Mouse (Mus musculus): Measurements from ENCODE around the gene H1fnt.

H1fnt gene

DNA sequence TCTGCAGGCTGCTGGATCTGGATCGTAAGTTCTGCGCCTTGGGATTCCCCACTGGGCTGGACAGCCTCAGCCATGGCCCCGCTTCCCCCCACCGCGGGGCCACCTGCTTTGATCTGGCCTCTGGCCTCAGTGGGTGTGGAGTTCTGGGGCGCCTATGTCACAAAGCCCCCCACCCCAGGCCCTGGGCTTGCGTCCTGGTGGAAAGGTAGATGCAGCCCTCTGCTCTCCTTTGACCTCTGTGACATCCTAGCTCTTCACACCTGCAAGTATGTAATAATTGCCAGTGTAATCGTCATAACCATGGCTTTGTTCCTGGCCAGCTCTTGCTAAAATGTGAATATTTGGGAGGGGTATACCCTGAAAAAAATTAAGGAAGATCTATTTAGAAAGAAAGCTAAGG, at the start of gene H1fnt:
TSS of gene H1fnt (minus strand) at position 101 of the 400 bp plus-strand sequence.
- DNase-seq (ENCODE audit: inconsistent age in 2 of 2, low spot score in 1 of 2) = no peak

DNA sequence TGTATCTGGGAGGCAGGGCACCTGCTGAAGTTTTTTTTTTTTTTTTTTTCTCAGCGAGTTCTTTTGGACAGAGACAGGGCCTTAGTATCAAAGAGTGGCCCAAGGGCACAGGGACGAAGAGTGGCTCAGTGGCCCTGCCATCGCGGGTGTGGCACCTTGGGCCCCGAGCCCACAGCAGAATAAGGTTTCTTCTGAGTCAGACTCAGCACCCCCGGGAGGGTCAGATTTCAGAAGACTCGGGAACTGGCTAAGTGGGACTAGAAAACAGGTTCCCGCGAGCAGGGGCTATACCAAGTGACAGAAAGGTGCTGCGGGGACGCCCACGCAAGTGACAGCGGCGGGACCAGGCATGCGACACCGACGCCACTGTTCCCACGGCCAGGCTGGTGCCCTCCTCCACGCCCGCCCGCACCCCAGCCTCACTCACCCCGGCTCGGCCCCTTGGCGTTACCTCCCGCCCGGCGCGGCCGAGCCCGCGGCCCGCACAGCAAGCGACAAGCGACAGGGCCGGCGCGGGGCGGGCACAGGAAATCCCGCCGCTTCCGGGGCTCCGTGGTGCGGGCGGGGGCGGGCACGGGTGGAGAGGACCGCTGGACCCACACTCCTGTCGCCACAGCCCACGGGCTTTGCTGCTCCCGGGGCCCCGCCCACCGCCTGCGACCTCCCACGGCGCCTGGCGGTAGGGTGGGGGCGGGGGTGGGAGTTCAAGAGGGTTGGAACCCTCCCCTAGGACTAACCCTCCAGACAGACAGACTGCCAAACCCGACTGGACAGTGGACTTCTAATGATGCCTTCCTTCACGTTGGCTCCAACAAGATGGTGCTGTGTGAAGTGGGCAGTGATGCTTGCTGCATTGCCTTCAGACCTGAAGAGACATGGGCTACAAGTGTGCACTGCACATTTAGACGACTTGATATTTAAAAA, 38.8 kb upstream of the H1fnt start, which contains the start of gene Zfp641:
TSS of gene Zfp641 (minus strand) at position 534 of the 924 bp plus-strand sequence.
- peak; percentile 64 to 85 for DNase-seq (ENCODE audit: inconsistent age in 2 of 2, low spot score in 1 of 2)

DNA sequence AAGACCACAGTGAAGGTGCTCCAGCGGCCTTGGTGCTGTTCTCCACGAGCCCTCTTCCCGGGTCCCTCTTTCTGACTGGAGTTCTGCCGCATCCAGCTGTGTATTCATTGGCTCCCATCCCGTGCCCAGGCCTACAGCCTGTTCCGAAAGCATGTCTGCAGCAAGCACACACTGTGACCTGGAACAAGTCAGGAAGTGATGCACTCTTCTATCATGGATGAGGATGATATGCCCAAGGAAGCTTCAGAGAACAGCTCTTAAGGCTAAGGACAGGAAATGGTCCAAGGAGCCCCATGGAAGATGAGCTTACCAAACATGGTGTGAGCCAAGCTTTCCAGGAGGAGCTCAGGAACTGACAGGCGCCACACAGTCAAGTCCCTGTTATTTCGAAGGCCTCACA, 36.6 kb upstream of the H1fnt start:
- DNase-seq (ENCODE audit: inconsistent age in 2 of 2, low spot score in 1 of 2) = no peak

GRCm38 (mm10) chr15:98288566-98288965, 31.5 kb upstream of the H1fnt start:
- no peak for DNase-seq (ENCODE audit: inconsistent age in 2 of 2, low spot score in 1 of 2)

DNA sequence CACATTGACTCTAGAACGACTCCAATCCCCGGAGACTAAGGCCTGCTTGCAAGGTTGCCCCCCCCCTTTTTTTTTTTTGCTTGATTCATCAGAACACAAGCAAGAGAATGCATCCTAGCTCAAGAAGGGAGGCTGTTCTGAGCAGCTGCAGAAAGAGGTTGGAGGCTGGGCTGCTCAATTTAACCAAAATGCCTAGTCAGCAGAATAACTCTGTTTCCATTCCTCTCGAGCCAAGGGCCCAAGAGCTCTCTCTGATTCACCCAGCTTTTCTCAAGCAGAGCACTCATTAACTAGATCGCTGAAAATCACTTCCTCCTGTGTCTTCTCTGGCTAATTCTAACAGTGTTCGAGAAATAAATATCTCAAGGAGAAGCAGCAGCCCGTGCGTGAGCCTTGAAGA, 29.3 kb upstream of the H1fnt start:
- DNase-seq (ENCODE audit: inconsistent age in 2 of 2, low spot score in 1 of 2) = no peak

GRCm38 (mm10) chr15:98257776-98258175, 683 bp upstream of the H1fnt start:
- no peak for DNase-seq (ENCODE audit: inconsistent age in 2 of 2, low spot score in 1 of 2)

- peak in 1 of 2 experiments; percentile 28 for DNase-seq (ENCODE audit: inconsistent age in 2 of 2, low spot score in 1 of 2)
These were observed 822 bp downstream of the H1fnt start for GRCm38 (mm10) chr15:98256271-98256670.

GRCm38 (mm10) chr15:98235442-98235841, 21.7 kb downstream of the H1fnt start:
- no peak for DNase-seq (ENCODE audit: inconsistent age in 2 of 2, low spot score in 1 of 2)

- DNase-seq (ENCODE audit: inconsistent age in 2 of 2, low spot score in 1 of 2) = no peak
These were observed 22.7 kb downstream of the H1fnt start, which contains the start of gene Olfr286 for GRCm38 (mm10) chr15:98234350-98234749. TSS of gene Olfr286 (minus strand) at chr15:98234450.

DNA sequence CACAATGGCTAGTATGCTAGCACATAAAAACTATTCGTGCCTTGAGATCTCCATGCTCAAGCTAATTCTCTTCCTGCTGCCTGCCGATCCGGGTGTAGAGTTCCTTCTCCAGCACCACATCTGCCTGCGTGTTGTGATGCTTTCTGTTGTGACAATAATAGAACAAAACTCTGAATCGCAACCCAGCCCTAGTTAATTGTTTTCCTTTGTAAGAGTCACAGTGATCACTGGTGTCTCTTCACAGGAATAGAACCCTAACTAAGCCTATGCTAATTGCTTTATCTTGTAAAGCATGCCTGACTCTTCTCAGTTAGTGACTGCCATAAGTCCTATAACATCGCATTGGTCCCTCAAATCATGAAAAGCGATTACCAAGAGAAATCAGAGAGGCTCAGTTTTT, 31.0 kb downstream of the H1fnt start:
- DNase-seq (ENCODE audit: inconsistent age in 2 of 2, low spot score in 1 of 2) = no peak

DNA sequence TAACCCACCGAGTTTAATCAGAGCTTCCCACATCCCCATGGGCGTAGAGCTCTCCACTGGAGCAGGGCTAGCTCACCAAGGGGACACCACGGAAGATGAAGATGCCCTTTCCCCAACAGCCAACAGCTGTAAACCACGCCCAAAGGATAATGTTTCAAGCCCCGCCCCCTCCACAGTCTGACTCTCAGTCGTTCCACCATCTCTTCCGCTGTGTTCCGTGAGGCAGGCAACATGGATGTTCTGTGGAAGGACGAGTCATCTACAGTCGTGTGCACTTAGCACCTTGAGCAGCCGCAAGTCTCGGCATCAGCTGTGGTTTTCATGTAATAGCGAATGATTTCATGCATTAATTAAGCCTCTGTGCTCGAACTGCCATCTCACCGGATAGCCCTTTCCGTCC, 31.5 kb downstream of the H1fnt start:
- no peak for DNase-seq (ENCODE audit: inconsistent age in 2 of 2, low spot score in 1 of 2)

DNA sequence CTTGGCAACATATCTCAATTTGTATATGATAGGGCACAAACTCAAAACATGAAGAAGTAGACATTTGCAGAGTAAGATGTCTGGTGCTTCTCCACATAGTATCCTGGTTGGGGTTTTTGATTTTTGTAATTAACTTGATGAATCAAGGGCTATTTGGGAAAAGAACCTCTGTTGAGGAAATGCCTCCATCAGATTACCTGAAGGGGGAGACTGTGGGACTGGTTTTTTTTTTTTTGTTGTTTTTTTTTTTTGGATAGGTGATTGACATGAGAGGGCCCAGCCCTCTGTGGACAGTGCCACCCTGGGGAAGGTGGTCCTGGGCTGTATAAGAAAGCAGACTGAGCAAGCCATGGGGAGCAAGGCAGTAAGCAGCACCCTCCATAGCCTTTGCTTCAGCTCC, 34.7 kb downstream of the H1fnt start:
- DNase-seq (ENCODE audit: inconsistent age in 2 of 2, low spot score in 1 of 2) = no peak

GRCm38 (mm10) chr15:98220877-98221276, 36.2 kb downstream of the H1fnt start, which contains the start of the genes Gm44579 and Olfr287:
TSS of gene Gm44579 (minus strand) at chr15:98220977.
TSS of gene Olfr287 (minus strand) at chr15:98221056.
- DNase-seq (ENCODE audit: inconsistent age in 2 of 2, low spot score in 1 of 2) = no peak

GRCm38 (mm10) chr15:98214130-98214529, 43.0 kb downstream of the H1fnt start:
- no peak for DNase-seq (ENCODE audit: inconsistent age in 2 of 2, low spot score in 1 of 2)

- peak; percentile 30 to 66 for DNase-seq (ENCODE audit: inconsistent age in 2 of 2, low spot score in 1 of 2)
These were observed 43.7 kb downstream of the H1fnt start for GRCm38 (mm10) chr15:98213336-98213870.

DNA sequence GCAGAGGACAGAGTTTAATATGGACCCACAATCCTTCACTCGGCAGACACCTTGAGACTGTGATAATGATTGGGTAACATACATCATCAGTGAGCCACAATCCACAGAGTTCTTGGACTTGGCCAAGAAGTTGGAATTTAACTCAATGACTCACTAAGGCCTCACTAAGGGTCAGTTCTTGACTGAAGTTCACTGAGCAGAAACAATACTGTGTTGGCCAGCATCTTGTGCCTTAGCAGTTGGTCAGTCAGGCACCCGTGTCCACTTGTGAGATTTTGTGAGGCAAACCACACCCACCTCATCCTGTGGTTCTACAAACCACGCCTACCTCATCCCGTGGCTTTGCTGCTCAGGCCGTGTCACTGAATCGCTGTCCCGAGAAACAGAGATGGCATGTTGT, 47.4 kb downstream of the H1fnt start:
- DNase-seq (ENCODE audit: inconsistent age in 2 of 2, low spot score in 1 of 2) = no peak
